Mouse (Mus musculus): Measurements from ENCODE around the gene Hoxa11.

The Hoxa11 gene

DNA sequence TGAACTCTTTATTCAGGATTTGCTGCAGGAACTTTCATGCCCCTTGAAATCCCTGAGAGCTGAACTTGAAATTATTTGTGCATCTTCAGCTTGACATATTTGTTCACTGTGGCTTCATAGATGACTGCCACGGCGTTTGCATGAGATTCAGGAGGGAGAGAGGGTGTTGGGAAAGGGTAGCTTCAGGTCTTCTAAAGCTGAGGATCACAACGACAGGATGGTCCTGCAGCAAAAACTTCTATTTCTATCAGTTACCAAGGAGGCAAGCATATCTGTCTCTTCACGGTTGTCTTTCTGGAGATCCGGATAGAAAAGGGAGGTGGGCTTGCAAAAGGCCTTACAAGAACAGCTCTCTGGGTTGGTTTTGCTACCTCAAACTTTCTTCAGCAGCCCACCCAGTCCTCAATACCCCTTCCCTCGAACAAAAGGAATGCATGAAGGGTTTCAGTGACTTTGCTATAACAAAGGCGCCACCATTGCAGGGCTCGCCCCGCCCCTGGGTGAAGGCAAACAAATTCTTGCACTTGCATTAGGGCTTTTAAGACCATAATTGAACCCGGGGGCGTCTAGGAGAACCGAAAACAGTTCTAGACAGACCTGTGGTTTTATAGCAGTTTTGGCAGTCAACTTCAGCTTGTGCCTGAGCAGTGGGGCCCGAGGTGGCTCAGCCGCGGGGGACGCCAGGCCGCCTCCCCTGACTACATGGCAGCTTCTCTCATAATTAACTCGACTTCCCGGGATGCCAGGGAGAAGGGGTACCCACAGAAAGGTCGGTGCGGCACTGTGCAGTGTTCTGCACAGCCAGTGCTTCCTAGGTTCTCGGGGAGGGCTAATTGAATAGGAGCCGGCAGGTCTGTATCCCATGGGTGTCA, 2.4 kb upstream of the Hoxa11 start:
- no peak for DNase-seq (ENCODE audit: low read depth, low spot score)

DNA sequence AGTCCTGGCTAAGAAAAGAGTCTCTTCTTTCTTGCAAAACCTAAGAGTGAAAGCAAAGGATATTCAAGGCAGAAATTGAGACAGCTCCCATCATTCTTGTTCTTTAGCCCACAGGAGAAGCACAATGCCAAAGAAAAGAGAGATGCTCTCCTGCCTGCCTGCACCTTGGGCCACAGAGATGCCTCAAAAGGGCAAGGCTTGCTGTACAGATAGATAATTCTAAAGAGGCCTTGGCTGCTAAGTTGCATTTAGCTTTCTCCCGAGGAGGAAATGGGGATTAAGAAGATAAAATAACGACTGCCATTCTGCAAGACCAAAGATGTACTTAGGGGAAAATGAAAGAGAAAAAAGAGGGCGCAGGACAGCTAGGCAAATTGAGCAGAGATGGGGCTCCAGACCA, 1.3 kb upstream of the Hoxa11 start:
- DNase-seq (ENCODE audit: low read depth, low spot score) = no peak

DNA sequence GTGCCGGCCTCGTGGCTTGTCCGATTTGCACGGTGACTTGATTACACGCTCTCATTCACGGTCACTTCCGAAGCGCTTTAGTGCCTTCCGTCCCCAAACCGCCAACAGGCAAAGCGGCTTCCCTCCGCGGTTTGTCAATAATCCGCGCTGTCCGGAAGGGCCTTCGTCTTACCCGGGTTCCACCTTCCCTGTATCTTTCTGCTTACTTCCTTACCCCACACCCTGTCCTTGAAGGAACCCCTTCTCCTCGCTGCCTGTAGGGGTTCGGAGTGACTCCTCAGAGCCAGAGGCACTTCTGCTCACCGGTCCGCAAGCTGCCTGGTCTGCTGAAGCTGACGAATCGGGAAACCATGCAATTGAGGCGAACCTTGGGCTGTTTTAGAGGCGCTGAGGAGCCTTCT, 793 bp upstream of the Hoxa11 start:
- no peak for DNase-seq (ENCODE audit: low read depth, low spot score)

DNA sequence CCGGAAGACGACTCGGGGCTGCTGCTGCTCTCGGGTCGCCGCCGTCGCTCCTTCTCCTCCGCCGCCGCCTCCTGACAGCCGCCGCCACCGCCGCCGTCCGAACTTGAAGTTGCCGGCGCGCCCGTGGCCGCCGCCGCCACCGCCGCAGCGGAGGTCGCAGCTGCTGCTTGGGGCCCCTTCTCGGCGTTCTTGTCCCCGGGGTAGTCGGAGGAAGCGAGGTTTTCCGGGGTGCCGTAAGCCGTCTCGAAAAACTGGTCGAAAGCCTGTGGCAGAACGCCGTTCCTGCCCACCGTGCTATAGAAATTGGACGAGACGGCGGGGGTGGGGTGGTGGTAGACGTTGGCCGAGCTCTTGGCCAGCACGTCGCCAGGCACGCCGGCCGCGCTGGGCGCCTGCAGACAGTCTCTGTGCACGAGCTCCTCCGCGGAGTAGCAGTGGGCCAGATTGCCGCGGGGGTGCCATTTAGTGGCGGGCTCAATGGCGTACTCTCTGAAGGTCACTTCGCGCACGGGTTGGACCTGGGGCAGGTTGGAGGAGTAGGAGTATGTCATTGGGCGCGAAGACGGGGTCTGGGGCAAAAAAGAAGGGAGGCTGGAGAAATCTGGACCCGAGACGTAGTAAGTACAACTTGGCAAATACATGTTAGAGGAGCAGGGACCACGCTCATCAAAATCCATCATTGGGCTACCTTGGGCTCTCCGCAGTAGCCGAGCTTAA, 412 bp downstream of the Hoxa11 start:
- no peak for DNase-seq (ENCODE audit: low read depth, low spot score)

DNA sequence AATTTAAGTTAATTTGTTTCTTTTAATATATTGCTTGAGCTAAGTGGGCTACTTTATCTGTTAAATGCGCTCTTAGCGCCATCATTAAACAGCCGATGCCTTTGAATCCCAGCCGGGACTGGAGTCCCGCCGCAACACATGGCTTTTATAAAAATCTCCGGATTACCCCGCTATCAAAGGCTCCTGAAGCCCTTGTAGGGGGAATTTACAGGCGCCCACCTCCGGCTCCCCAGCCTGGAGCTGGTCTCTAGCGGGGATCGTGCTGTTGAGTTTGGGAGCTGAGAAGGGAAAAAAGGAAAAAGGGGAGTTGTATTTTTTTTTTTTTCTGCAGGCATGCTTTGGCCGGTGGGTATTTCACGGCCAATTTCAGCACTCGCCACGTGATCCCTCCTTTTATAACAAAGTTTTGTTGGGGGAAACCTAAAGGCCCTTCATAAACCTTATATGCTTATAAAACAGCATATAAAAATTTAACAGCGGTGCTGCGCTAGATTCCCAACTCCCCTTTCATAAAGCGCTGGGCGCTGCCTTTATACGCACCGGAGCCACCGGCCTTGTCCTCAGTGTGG, 1.1 kb downstream of the Hoxa11 start:
- DNase-seq (ENCODE audit: low read depth, low spot score) = no peak

DNA sequence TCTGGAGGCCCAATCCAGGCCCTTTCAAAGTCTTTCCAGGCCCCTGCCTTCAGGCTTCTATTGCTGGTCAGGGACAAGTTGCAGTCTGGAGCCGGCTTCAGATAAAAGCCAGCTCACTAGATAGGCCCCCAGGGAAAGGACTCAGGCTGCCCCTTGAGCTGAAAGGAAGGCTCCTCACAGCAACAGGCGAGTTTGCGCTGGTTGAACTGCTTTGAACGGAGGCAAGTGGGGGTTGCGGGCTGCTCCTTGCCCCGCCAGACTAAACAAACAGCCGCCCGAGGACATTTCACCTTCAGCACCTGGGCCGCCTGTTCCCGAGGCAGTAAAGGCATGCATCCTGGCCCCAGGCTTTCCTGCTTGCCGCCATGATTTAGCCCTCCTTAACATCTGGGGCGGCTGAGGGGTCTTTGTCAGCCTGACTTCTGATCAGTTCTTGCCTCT, 1.9 kb downstream of the Hoxa11 start:
- no peak for DNase-seq (ENCODE audit: low read depth, low spot score)

DNA sequence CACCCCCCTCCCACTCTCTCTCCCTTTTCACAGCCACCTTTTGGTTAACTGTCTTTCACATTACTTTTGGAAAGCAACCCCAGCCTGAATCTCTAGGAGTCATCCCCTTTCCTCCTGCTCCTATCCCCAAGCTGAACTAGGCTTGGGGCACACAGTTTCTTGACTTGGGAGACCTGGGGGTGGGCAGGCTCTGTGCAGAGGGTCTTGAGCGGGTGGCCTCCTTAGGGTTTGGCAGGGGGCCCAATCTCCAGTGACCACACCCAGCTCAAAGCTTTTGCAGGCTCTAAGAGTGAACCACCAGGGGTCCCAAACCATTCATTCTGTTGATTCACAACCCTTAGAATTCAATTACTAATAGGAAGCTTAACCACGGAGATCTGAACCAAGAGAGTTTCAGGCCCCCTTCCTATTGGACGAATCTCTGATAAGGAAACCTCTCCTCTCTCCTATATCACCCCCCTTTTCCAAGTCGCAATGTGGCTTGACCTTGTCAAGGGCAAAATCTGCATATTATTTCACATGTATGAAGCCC, 2.7 kb downstream of the Hoxa11 start:
- DNase-seq (ENCODE audit: low read depth, low spot score) = no peak

DNA sequence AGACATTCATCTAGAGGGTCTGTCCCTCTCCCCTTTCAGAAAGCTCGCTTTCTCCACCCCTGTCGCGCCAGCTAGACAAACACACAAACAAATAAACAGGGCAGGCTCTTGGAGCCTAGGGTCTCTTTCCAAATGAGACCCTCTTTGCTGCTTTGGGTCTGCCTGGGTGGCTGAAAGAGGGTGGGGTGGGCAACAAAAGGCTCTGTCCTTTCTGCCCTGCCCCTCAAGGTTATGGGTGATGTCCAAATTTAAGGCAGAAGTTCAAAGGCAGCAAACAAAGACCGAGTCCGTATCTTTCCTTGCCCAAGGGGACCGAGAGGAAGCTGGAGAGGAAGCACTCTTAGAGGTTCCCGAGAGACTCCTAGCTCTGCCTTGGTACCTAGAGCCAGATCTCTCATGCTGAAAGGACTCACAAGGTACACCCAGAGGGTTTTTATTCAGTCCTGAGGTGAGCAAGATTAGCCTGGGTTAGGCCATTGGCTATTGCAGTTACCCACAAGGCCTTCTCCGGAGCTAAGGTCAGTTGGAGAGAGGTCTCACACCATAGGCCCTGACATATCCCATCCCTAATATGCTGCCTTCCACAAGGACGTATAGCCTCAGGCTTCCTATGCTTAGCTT, 4.5 kb downstream of the Hoxa11 start:
- no peak for DNase-seq (ENCODE audit: low read depth, low spot score)

DNA sequence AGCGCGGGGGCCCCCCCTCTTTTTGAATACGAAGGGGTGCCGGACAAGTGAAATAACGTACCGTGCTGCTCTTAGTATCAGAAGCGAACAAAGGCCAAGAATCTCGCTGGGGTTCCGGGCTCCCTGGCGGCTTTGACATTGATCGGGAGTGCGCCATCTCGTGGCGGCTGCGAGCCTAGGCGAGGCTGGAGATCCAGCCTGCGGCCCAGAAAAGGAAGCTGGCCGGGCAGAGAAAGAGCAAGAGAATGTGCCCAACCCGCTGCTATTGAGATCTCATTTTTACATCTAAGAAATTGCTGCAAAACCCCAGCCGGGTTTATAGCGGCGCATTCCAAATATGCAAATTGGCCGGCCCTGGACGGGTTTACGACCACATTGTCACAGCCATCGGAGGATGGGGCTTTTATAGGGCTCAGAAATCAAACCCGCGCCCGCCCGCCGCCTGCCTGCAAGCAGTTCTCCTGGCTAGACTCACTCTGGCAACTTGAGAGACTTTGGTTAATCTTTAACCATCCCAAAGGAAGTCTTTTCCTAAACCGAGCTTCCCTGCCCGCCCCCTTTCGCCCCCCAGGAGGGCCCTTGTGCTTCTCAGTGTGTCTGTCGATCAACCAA, 5.1 kb downstream of the Hoxa11 start, which contains the start of gene Hoxa10:
Gene Hoxa10 (minus strand): TSS at position 466 of the 612 bp plus-strand sequence.
- DNase-seq (ENCODE audit: low read depth, low spot score) = peak; percentile 88

DNA sequence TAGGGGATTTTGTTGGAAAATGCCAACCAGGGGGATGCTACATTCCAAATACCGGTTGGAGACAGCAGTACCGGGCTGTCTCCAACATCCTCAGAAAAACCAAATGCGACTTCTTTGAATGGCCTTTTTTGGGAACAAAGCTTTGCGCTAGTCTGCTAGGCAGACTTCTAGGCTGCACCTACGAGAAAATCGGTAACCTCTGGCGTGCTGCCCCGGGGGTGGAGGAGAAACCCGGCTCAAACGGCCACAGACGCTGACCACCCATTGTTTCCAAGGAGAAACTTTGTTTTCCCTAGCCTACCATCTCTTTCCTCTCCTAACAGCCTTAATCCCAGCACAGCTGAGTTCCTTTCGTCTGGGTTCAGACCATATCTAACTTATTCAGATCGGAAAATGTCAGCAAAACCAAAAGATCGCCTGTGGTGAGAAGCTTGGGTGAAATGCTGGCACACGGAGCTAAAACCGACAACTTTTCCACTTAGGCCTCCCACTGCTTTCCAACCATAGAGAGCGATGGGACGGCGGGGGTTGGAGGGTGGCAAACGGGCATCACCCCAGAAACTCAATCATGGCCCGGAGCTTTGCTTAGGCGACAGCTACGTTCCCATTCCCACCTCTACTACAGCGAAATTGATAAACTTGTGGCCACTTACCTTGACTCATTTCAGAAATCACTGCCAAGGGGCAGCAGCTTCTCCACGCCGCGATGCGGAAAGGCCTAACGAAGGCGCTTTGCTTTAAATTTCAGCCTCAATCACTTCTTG, 5.8 kb downstream of the Hoxa11 start:
- no peak for DNase-seq (ENCODE audit: low read depth, low spot score)

DNA sequence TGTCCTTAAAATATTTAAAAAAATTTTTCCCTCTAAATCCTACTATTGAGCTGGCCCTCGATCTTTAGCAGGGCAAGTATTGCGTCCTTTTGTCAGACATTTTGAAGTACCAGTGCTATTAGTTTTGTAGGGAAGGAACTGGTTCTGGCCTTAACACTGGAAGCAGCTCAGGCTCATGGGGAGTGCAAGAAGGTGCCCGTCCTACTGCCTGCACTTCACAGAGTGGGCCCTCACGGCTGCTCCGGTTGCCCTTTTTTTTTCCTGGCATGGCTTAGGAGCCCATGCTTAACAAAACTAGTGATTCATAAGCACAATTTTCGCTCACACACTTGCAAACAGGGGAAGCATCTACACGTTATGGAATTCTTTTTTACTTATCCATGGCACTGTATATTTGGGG, 6.6 kb downstream of the Hoxa11 start:
- no peak for DNase-seq (ENCODE audit: low read depth, low spot score)

DNA sequence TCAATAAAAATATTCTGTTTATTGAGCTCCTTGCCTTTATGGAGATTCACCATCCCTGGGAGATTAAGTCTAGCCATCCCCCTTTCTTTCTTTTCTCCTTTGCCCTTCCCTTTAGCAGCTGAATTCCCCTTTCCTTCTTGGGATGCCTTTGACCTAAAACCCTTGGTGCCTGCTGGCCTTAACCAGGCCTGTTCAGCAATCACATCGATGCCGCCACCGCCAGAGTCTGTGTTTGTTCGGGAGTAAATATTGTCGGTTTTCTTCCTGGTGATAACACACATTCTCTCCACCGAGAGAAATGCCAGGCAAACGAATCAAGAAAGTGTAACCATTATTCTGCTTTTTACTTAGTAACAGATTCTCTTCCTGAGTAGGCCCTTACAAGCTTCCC, 7.5 kb downstream of the Hoxa11 start:
- DNase-seq (ENCODE audit: low read depth, low spot score) = no peak

DNA sequence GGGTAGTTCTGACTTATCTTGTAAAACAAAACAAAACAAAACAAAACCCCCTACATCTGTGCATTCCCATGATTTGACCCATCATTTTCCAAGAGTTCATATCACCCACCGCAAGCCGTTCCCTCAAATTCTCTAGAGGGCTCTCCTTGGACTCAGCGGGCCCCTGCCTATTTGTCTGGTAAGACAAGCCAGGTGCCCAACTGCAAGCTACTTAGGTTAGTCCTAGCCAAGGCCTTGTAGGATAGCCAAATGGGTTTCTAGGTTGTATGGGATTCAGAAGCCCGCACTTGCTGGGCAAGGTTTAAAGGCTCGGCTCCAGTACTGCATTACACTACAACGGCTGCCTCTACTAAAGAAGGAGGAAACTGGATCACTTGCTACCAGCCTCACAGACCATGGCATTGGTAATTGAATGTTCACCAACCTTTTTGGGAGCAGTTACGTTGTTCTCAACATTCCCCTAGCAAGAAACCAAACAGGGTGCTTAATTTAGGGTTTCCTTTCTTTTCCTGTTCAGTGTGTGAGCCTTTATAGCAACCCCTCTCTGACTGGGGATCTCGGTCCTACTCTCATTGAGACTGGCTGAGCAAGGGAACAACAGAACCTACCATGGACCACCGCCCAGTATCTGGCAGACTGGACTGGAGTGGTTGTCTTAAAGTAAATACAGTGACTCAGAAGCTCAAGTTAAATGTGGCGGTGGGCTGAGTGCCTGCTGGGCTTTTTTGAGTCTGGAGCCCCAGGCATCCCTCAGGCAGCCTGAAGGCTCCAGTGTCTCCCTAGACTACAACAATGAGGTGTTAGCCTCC, 8.1 kb downstream of the Hoxa11 start:
- no peak for DNase-seq (ENCODE audit: low read depth, low spot score)

DNA sequence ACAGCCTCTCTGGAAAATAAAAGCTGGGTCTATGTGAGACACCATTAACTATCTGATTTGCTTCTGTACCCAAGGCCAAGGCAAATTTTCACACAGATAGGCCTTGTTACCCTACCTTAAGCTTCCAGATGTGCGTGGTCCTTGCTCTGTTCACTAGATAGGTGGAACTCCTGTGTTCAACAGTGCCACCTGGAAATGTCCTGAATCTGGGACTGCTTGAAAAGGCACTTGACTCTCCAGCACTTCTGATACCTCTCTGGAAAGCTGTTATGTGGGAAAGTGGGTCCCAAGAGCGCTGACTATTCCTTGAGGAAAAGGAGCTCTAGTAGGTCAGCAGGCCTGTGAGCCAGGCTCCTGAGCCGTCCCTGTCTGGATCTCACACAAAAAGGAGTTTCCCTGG, 8.8 kb downstream of the Hoxa11 start:
- no peak for DNase-seq (ENCODE audit: low read depth, low spot score)

DNA sequence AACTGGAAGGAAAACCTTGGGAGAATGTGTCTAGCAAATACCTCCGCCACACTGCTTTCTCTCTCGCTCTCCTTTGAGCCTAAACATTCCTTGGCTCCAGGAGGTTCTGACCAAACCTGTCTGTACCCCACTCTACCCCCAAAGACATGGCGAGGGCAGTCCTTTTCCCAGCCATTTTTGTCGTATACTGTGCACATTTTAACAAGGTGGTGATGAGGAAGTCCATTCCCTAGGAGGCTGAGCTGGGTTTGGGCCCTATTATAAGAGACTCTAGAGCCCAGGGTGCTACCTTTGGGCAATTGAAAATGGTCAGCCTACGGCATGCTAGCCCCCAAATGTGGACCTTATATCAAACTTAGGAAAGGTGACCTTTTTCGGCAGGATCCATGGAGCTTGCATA, 9.7 kb downstream of the Hoxa11 start:
- DNase-seq (ENCODE audit: low read depth, low spot score) = no peak

DNA sequence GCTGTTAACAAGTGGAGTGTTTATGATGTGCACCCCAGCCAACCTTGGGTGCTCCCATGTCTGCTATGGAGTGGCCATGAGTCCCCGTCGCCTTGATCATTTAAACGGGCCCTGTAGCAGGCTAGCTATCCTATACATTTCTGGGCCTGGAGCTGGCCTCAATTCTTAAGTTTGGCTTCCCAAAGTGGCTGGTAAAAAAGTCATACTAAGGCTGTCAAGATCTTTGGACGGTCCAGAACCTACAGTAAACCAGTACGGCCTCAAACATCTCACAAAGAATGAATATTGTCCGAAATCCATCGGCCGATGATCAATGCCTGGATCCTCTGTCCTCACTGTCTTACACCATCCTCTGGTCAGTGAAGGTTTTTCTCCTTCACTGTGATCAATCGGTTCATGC, 10.3 kb downstream of the Hoxa11 start:
- no peak for DNase-seq (ENCODE audit: low read depth, low spot score)

DNA sequence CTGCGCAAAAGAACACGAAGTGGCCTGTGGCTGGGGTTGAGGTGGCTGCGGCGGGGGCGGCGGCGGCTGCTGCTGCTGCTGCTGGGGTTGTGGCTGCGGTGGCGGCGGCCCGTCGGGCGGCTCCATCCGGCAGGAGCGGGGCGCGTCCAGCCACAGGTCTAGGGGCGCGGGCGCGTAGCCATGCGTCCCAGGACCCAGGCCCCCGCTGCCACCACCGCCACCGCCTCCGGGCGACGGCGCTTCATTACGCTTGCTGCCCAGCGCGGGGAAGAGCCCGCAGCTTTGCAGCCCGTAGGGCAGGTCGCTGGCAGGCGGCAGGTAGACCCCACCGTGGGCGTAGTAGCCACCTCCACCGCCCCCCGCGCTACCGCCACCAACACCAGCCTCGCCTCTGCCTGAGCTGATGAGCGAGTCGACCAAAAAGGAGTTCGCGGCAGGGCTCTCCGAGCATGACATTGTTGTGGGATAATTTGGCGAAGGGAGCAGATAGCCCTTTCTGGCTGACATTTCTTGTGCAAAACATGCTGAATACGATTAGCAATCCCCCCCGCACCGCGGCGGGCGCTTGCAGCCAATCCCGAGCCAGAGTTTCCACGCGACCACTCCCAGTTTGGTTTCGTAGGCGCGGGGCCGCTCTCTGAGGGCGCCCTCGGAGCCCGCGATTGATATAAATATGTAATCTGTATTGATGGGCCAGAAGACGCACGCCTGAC, 11.0 kb downstream of the Hoxa11 start:
- no peak for DNase-seq (ENCODE audit: low read depth, low spot score)

DNA sequence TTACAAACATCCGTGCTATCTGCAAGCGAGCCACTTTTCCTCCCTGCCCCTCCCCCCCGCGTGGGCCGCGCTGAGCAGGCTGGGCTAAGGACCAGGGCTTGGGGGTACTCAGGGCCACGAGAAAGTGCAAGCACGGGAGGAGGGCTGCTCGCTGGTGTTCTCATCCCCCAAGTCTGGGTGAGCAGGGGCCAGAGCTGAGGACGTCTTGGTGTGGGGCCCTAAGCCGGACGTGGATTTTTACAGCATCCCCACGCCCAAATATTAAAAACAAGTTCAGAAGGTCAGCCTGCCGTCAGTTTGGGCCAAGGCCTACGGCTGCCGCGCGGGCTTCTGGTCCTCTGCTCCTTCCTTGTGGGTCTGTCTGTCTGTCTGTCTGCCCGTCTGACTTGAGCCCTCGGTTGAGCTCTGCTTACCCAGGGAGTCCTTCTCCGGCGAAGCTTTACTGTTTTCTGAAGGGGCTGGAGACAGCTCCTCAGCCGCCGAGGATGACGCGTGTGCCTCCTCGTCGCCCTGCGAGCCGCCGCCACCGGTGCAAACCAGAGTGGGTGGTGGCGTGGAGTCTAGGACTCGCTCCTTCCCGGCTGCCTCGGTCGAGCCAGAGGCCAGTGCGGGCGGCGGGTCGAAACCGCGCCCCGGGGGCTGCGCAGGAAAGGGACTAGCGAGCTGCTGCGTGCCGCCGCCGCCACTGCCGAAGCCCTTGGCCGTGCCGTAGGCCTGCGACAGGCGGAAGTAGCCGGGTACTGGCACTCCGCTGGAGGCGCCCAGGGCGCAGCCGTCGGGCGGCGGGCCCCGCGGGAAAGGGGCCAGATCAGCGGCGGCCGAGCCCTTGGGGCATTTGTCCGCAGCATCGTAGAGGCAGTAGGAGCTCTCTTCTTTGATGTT, 11.8 kb downstream of the Hoxa11 start:
- DNase-seq (ENCODE audit: low read depth, low spot score) = no peak
